Mouse (Mus musculus): ENCODE results near the gene Nrxn1. TPM values are rescaled to one million over a fixed set of nuclear protein-coding genes. Genes with fewer than 3 reads are reported as not detected.

The Nrxn1 gene
- polyA plus RNA-seq, 1 experiment from 2014 or later = 5.4 TPM

GRCm38 (mm10) chr17:91074780-91075179 lies 18.1 kb downstream of the Nrxn1 start:
- Histone ChIP-seq H3K27me3 (no peaks in the 10 kb centered on the region), H3K4me3 (replicated peaks) (no peak overlapping the region), H3K4me2 (no peak overlapping the region), H3K27ac (no peak overlapping the region), H3K4me1 (no peaks in the 10 kb centered on the region), H3K9ac (no peak overlapping the region), H3K9me3 (replicated peaks) (no peaks in the 10 kb centered on the region), H3K36me3 (no peaks in the 10 kb centered on the region)
- WGBS = 70% methylated on average over 5 of the region's 5 CpGs
- no peak for ATAC-seq (replicated peaks; ENCODE audit: low FRiP score)

GRCm38 (mm10) chr17:91033466-91033865 lies 59.4 kb downstream of the Nrxn1 start:
- no peak overlapping the region for H3K4me3 ChIP-seq (replicated peaks)
- 65% methylated on average over 7 of the region's 7 CpGs for WGBS

GRCm38 (mm10) chr17:91025061-91025623 lies 67.7 kb downstream of the Nrxn1 start:
- no peaks in the 10 kb centered on the region for H3K4me1 ChIP-seq
- H3K9me3 ChIP-seq (replicated peaks) = no peaks in the 10 kb centered on the region
- ATAC-seq (replicated peaks; ENCODE audit: low FRiP score) = no peak
- no peak overlapping the region for H3K4me3 ChIP-seq (replicated peaks)
- H3K36me3 ChIP-seq = no peaks in the 10 kb centered on the region
- H3K4me2 ChIP-seq = no peak overlapping the region
- H3K27ac ChIP-seq = no peak overlapping the region
- no peaks in the 10 kb centered on the region for H3K27me3 ChIP-seq
- 53% methylated on average over 2 of the region's 2 CpGs for WGBS
- no peak overlapping the region for H3K9ac ChIP-seq

More at GRCm38 (mm10) chr17:91033466-91033865, 59.4 kb downstream of the Nrxn1 start:
- H3K9me3 ChIP-seq (replicated peaks) = no peaks in the 10 kb centered on the region
- H3K4me2 ChIP-seq = no peak overlapping the region
- H3K27me3 ChIP-seq = no peaks in the 10 kb centered on the region
- H3K36me3 ChIP-seq = no peaks in the 10 kb centered on the region
- H3K9ac ChIP-seq = no peak overlapping the region
- no peak for ATAC-seq (replicated peaks; ENCODE audit: low FRiP score)
- H3K4me1 ChIP-seq = no peaks in the 10 kb centered on the region
- H3K27ac ChIP-seq = no peak overlapping the region

- no peaks in the 10 kb centered on the region for H3K27me3 ChIP-seq
- H3K9me3 ChIP-seq (replicated peaks) = no peaks in the 10 kb centered on the region
- H3K27ac ChIP-seq = no peak overlapping the region
- H3K4me3 ChIP-seq (replicated peaks) = no peak overlapping the region
- no peak overlapping the region for H3K4me2 ChIP-seq
- no peaks in the 10 kb centered on the region for H3K36me3 ChIP-seq
- WGBS = 82% methylated on average over 5 of the region's 5 CpGs
- no peak for ATAC-seq (replicated peaks; ENCODE audit: low FRiP score)
- no peaks in the 10 kb centered on the region for H3K4me1 ChIP-seq
- no peak overlapping the region for H3K9ac ChIP-seq
These were observed 85.3 kb downstream of the Nrxn1 start for GRCm38 (mm10) chr17:91007385-91008089.

GRCm38 (mm10) chr17:91000389-91000788 lies 92.5 kb downstream of the Nrxn1 start:
- no peak overlapping the region for H3K4me3 ChIP-seq (replicated peaks)
- H3K9ac ChIP-seq = no peak overlapping the region
- no peak overlapping the region for H3K27ac ChIP-seq
- H3K36me3 ChIP-seq = no peaks in the 10 kb centered on the region
- no peaks in the 10 kb centered on the region for H3K9me3 ChIP-seq (replicated peaks)
- no peak for ATAC-seq (replicated peaks; ENCODE audit: low FRiP score)
- H3K4me1 ChIP-seq = no peaks in the 10 kb centered on the region
- no peak overlapping the region for H3K4me2 ChIP-seq
- H3K27me3 ChIP-seq = no peaks in the 10 kb centered on the region

- ATAC-seq (replicated peaks; ENCODE audit: low FRiP score) = no peak
- Histone ChIP-seq H3K9me3 (replicated peaks) (no peaks in the 10 kb centered on the region), H3K9ac (no peak overlapping the region), H3K4me3 (replicated peaks) (no peak overlapping the region), H3K27me3 (no peaks in the 10 kb centered on the region), H3K27ac (no peak overlapping the region), H3K4me1 (no peaks in the 10 kb centered on the region), H3K4me2 (no peak overlapping the region), H3K36me3 (no peaks in the 10 kb centered on the region)
- 82% methylated on average over 4 of the region's 4 CpGs for WGBS
These were observed 93.2 kb downstream of the Nrxn1 start for GRCm38 (mm10) chr17:90999667-91000154.

GRCm38 (mm10) chr17:90997714-90998113 lies 95.2 kb downstream of the Nrxn1 start:
- no peaks in the 10 kb centered on the region for H3K36me3 ChIP-seq
- H3K9me3 ChIP-seq (replicated peaks) = no peaks in the 10 kb centered on the region
- no peak overlapping the region for H3K4me2 ChIP-seq
- 87% methylated on average over 1 of the region's 1 CpGs for WGBS
- no peaks in the 10 kb centered on the region for H3K27me3 ChIP-seq
- no peak for ATAC-seq (replicated peaks; ENCODE audit: low FRiP score)
- H3K4me1 ChIP-seq = no peaks in the 10 kb centered on the region
- H3K4me3 ChIP-seq (replicated peaks) = no peak overlapping the region
- H3K9ac ChIP-seq = no peak overlapping the region
- no peak overlapping the region for H3K27ac ChIP-seq

GRCm38 (mm10) chr17:90995436-90995835 lies 97.4 kb downstream of the Nrxn1 start:
- no peak overlapping the region for H3K4me2 ChIP-seq
- no peaks in the 10 kb centered on the region for H3K27me3 ChIP-seq
- no peaks in the 10 kb centered on the region for H3K36me3 ChIP-seq
- no peak overlapping the region for H3K27ac ChIP-seq
- no peaks in the 10 kb centered on the region for H3K9me3 ChIP-seq (replicated peaks)
- no peak overlapping the region for H3K4me3 ChIP-seq (replicated peaks)
- no peak overlapping the region for H3K9ac ChIP-seq
- H3K4me1 ChIP-seq = no peaks in the 10 kb centered on the region
- no peak for ATAC-seq (replicated peaks; ENCODE audit: low FRiP score)
- 34% methylated on average over 1 of the region's 1 CpGs for WGBS

- Histone ChIP-seq H3K9me3 (replicated peaks) (no peaks in the 10 kb centered on the region), H3K4me3 (replicated peaks) (no peak overlapping the region), H3K36me3 (no peaks in the 10 kb centered on the region), H3K4me1 (no peaks in the 10 kb centered on the region), H3K9ac (no peak overlapping the region), H3K27me3 (no peaks in the 10 kb centered on the region), H3K27ac (no peak overlapping the region), H3K4me2 (no peak overlapping the region)
- no peak for ATAC-seq (replicated peaks; ENCODE audit: low FRiP score)
- 88% methylated on average over 1 of the region's 1 CpGs for WGBS
These were observed 98.6 kb downstream of the Nrxn1 start for GRCm38 (mm10) chr17:90994247-90994646.

- Histone ChIP-seq H3K27ac (no peak overlapping the region), H3K36me3 (no peaks in the 10 kb centered on the region)
- ATAC-seq (replicated peaks; ENCODE audit: low FRiP score) = no peak
These were observed 102.1 kb downstream of the Nrxn1 start for GRCm38 (mm10) chr17:90990747-90991146.

GRCm38 (mm10) chr17:90962904-90963531 lies 129.9 kb downstream of the Nrxn1 start:
- H3K4me1 ChIP-seq = no peaks in the 10 kb centered on the region
- H3K36me3 ChIP-seq = no peaks in the 10 kb centered on the region
- no peak overlapping the region for H3K4me2 ChIP-seq
- no peak overlapping the region for H3K27ac ChIP-seq
- H3K4me3 ChIP-seq (replicated peaks) = no peak overlapping the region
- no peaks in the 10 kb centered on the region for H3K9me3 ChIP-seq (replicated peaks)
- WGBS = 45% methylated on average over 4 of the region's 4 CpGs
- no peaks in the 10 kb centered on the region for H3K27me3 ChIP-seq
- ATAC-seq (replicated peaks; ENCODE audit: low FRiP score) = peak; percentile 79
- H3K9ac ChIP-seq = no peak overlapping the region

More at GRCm38 (mm10) chr17:90990747-90991146, 102.1 kb downstream of the Nrxn1 start:
- Histone ChIP-seq H3K4me2 (no peak overlapping the region), H3K9ac (no peak overlapping the region), H3K4me3 (replicated peaks) (no peak overlapping the region), H3K9me3 (replicated peaks) (no peaks in the 10 kb centered on the region), H3K27me3 (no peaks in the 10 kb centered on the region), H3K4me1 (no peaks in the 10 kb centered on the region)
- 82% methylated on average over 2 of the region's 2 CpGs for WGBS

GRCm38 (mm10) chr17:90955221-90955620 lies 137.7 kb downstream of the Nrxn1 start:
- H3K4me1 ChIP-seq = no peaks in the 10 kb centered on the region
- no peak overlapping the region for H3K4me2 ChIP-seq
- ATAC-seq (replicated peaks; ENCODE audit: low FRiP score) = no peak
- no peaks in the 10 kb centered on the region for H3K9me3 ChIP-seq (replicated peaks)
- H3K4me3 ChIP-seq (replicated peaks) = no peak overlapping the region
- H3K9ac ChIP-seq = no peak overlapping the region
- no peaks in the 10 kb centered on the region for H3K36me3 ChIP-seq
- H3K27me3 ChIP-seq = no peaks in the 10 kb centered on the region
- WGBS = 85% methylated on average over 2 of the region's 2 CpGs
- no peak overlapping the region for H3K27ac ChIP-seq

All from kidney, embryonic 15.5 days (tissue).